Mouse (Mus musculus) testis, adult 2 months (tissue): ENCODE data around the gene Parp9.

Experiments used
- CTCF ChIP-seq: fragments of 200-500 bp; IDR thresholded peaks from 2 replicates; pipeline ENCODE4 v1.5.1; 2012; ENCODE audit warnings: low read depth, mild to moderate bottlenecking, inconsistent platforms, low read length, moderate library complexity; ENCODE audit not compliant: control insufficient read depth, insufficient read depth, insufficient replicate concordance
- POLR2A ChIP-seq: fragments of 200-500 bp; IDR thresholded peaks from 2 replicates; pipeline ENCODE4 v1.6.1; 2012; ENCODE audit warnings: low read depth, mild to moderate bottlenecking, inconsistent platforms, low read length, moderate library complexity; ENCODE audit not compliant: control insufficient read depth

GRCm38 (mm10) chr16:35894997-35895396 lies 43.3 kb upstream of the Parp9 start:
- TF ChIP-seq POLR2A (no peak), CTCF (no peak)
